Mouse (Mus musculus) Patski (cell line): ENCODE results near the gene Mbnl2. TPM values are rescaled to one million over a fixed set of nuclear protein-coding genes. Genes with fewer than 3 reads are reported as not detected.

Experiments
- ATAC-seq: fragments of 100-300 bp; one replicate; pipeline ENCODE4 v1.8.0; 2021
- CTCF ChIA-PET: fragments of 350-600 bp; sonication (Branson Sonifier 250); formaldehyde crosslinking; loops from one replicate; lab custom pipeline; 2022; ENCODE audit warnings: inconsistent platforms; lab: Charles Lee
- POLR2A ChIA-PET: fragments of 350-600 bp; sonication (Branson Sonifier 250); formaldehyde crosslinking; loops from one replicate; lab custom pipeline; 2022; ENCODE audit warnings: antibody characterized with exemption, inconsistent platforms; lab: Charles Lee
- DNase-seq: peaks from one replicate; pipeline ENCODE4 v3.0.0-alpha.2; 2011; ENCODE audit warnings: low read depth, low spot score
- H3K27me3 ChIP-seq: fragments of 371-371 bp; one replicate; pipeline ENCODE4 v1.5.1; 2021
- CTCF ChIP-seq: fragments of 100-300 bp; IDR thresholded peaks from one replicate; pipeline ENCODE4 v1.5.1; 2021
- in situ Hi-C: fragments of 300-500 bp; cut with MboI; formaldehyde crosslinking; loops from 3 replicates; pipeline ENCODE4 v1.11.1; 2018; ENCODE audit warnings: low pct_unique_long_range_greater_than_20kb, mixed read lengths
- polyA plus RNA-seq: library from polyadenylated mRNA; unstranded; gene quantifications from one replicate; pipeline ENCODE4 v1.2.3, GENCODE M21; 2021

Mbnl2 gene
- polyA plus RNA-seq, 1 experiment from 2014 or later: 132 TPM

DNA sequence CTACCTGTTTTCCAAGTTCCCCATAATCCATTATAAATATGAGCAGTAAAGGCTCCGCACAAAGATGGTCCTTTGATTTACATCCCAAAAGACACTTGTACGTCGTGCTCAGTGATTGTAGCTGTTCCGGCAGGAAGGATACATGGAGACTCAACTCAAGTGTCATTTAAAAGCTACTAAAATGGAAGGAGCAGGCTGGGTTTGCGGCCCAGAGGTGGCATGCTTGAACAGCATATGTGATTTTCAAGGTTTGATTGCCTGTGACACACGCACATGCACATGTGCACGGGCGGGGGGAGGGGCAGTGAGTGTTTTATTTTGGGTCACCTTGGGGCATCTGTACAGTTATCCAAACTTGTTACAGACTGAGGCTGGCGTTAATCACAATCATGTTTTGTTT, 59.9 kb downstream of the Mbnl2 start:
- TF ChIP-seq CTCF: no peak
- no peak for ATAC-seq
- ChIA-PET POLR2A (no interaction called here), CTCF (interaction anchor here (1.2 kb wide), 1 partner anchor 71 kb away, joined by 3 read pairs; no protein-coding TSS in a partner anchor)
- in situ Hi-C loops: no loop called here
- no peak for DNase-seq
- H3K27me3 ChIP-seq: no peaks in the 10 kb centered on the region

DNA sequence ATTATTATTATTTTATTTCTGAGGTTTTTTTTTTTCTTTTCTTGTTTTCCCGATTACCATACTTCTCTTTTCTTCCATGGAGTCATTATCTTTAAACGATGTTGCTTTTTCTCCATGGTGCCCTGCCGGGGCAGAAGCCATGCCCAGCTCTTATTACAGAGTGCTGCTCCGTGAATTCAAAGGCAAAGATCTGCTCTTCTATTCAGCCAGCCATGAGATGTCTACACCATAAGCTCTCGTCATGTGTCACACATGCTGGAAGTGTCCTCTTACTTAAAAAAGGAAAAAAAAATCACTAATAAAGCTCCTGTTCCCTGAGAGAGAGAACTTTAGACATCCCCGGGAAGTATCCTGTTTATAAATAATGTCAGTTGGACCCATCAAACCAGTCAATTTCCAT, 60.4 kb downstream of the Mbnl2 start:
- no peaks in the 10 kb centered on the region for H3K27me3 ChIP-seq
- ATAC-seq (no peak), DNase-seq (no peak)
- ChIA-PET POLR2A (no interaction called here), CTCF (interaction anchor here (0.9 to 1.3 kb wide), 4 partner anchors 12 to 71 kb away, joined by 3 to 5 read pairs (median 4); no protein-coding TSS in a partner anchor)
- TF ChIP-seq CTCF: no peak
- in situ Hi-C loops: no loop called here

- ChIA-PET CTCF (interaction anchor here (0.9 to 1.6 kb wide), 5 partner anchors 10 to 72 kb away, joined by 3 to 7 read pairs (median 4); no protein-coding TSS in a partner anchor), POLR2A (no interaction called here)
- H3K27me3 ChIP-seq: no peaks in the 10 kb centered on the region
- DNase-seq (no peak), ATAC-seq (peak; percentile 78)
- in situ Hi-C loops: no loop called here
- TF ChIP-seq CTCF: no peak
Measured at GRCm38 (mm10) chr14:120336380-120336779, 60.9 kb downstream of the Mbnl2 start.

- no peaks in the 10 kb centered on the region for H3K27me3 ChIP-seq
- no peak for ATAC-seq
- DNase-seq: no peak
- CTCF ChIA-PET: interaction anchor here (0.9 to 1.6 kb wide), 4 partner anchors 9 to 37 kb away, joined by 3 to 7 read pairs (median 4); no protein-coding TSS in a partner anchor
- POLR2A ChIA-PET: interaction anchor here (0.7 to 1.4 kb wide), 2 partner anchors 34 to 62 kb away, joined by 3 to 4 read pairs; partner anchors contain the start of gene Mbnl2
- in situ Hi-C loops: no loop called here
- no peak for TF ChIP-seq CTCF
Measured at GRCm38 (mm10) chr14:120336841-120337240, 61.4 kb downstream of the Mbnl2 start.

- no peak for ATAC-seq
- TF ChIP-seq CTCF: no peak
- ChIA-PET POLR2A (interaction anchor here (0.7 to 1.4 kb wide), 2 partner anchors 33 to 63 kb away, joined by 3 to 4 read pairs; partner anchors contain the start of gene Mbnl2), CTCF (interaction anchor here (0.8 to 1.6 kb wide), 2 partner anchors 8 to 38 kb away, joined by 3 to 7 read pairs; no protein-coding TSS in a partner anchor)
- no peak for DNase-seq
- no peaks in the 10 kb centered on the region for H3K27me3 ChIP-seq
- in situ Hi-C loops: no loop called here
Measured at GRCm38 (mm10) chr14:120337731-120338462, 62.4 kb downstream of the Mbnl2 start.

DNA sequence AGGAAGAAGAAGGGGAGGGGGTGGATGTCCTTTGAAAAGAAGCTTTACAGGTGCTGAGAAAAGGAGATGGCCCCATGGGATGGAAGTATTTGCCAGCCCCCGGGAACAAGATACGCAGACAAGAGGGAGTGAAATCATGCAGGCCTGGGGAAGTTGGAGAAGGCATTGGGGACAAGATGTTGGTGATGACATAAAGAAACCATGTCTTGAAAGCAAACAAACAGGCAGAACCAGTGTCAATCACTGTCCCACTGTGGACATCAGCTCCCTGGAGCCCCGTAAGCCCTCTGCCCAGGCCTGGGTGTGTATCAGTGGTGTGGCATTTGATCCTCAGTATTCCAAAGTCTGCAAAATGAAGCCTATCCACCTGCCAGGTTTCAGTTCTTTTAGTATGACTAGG, 63.2 kb downstream of the Mbnl2 start:
- DNase-seq (no peak), ATAC-seq (no peak)
- CTCF ChIA-PET: no interaction called here
- POLR2A ChIA-PET: no interaction called here
- H3K27me3 ChIP-seq: no peaks in the 10 kb centered on the region
- TF ChIP-seq CTCF: no peak
- in situ Hi-C loops: no loop called here

DNA sequence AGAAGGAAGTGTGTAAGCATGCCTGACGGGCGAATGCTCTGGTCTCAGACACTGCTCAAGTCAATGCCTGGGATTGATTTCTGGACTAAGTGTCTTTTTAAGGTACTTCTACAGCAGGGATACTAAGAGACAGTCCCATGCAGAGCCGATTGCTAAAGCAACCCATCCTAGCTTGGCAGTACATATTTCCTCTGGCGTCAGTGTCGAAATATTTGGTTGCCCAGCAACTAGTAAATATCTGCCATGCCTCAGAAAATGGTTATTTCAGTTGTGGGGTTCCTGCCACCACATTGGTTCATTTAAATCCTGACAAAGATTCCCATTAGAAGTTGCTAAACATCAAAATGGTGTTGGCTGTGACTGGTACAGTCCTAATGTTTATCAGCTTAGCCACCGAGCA, 66.4 kb downstream of the Mbnl2 start:
- DNase-seq (no peak), ATAC-seq (peak; percentile 78)
- no peak for TF ChIP-seq CTCF
- ChIA-PET POLR2A (interaction anchor here (0.6 kb wide), 1 partner anchor 1095 kb away, joined by 5 read pairs; no protein-coding TSS in a partner anchor), CTCF (no interaction called here)
- in situ Hi-C loops: no loop called here
- no peaks in the 10 kb centered on the region for H3K27me3 ChIP-seq

GRCm38 (mm10) chr14:120342321-120342720, 66.9 kb downstream of the Mbnl2 start:
- in situ Hi-C loops: no loop called here
- no peak for ATAC-seq
- no peak for DNase-seq

GRCm38 (mm10) chr14:120344641-120345040, 69.2 kb downstream of the Mbnl2 start:
- no peaks in the 10 kb centered on the region for H3K27me3 ChIP-seq
- TF ChIP-seq CTCF: no peak
- DNase-seq (no peak), ATAC-seq (no peak)
- in situ Hi-C loops: no loop called here
- CTCF ChIA-PET: no interaction called here
- POLR2A ChIA-PET: no interaction called here

More at GRCm38 (mm10) chr14:120342321-120342720, 66.9 kb downstream of the Mbnl2 start:
- TF ChIP-seq CTCF: no peak
- ChIA-PET CTCF (no interaction called here), POLR2A (interaction anchor here (0.6 kb wide), 1 partner anchor 1095 kb away, joined by 5 read pairs; no protein-coding TSS in a partner anchor)
- H3K27me3 ChIP-seq: no peaks in the 10 kb centered on the region

DNA sequence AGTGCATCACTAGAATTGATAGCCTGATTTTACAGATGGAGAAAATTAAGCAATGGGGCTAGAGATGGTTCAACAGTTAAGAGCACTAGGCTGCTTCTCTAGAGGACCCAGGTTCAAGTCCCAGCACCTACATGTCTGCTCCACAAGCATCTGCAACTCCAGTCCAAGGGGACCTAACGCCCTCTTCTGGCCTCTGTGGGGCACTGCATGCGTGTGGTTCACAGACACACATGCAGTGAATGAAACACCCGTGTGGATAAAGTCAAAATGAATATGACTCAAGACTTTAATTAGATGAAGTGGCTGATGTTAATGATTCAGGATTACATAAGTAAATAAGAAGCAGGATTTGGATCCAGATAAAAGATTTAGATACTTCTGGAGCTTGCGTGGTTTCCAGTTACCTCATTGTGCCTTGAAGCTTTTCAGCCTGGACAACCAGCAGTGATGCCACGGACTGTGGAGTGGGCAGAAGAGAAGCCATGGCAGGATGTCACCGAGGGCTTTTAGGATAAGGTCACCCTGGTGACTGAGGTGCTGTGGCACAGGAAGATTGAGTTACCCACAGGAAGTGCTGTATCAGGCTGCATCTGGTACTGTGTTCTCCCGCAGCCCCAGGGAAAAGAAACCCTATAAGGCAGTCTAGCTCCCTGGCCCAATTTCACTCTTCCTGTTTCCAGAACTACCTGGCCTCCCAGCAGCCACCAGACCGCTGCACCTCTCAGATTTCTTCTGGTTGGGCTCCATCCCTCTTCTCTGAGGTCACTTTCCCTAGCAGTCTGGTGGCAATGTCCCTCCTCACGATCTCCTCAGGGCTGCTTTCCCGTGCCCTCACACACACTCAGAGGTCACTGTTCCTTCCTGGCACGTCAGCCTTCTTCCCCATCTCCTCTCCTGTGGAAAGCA, 72.2 kb downstream of the Mbnl2 start:
- no peaks in the 10 kb centered on the region for H3K27me3 ChIP-seq
- in situ Hi-C loops: no loop called here
- DNase-seq (no peak), ATAC-seq (no peak)
- ChIA-PET CTCF (interaction anchor here (2.3 kb wide), 1 partner anchor 11 kb away, joined by 5 read pairs; no protein-coding TSS in a partner anchor), POLR2A (interaction anchor here (0.6 kb wide), 1 partner anchor 75 kb away, joined by 3 read pairs; no protein-coding TSS in a partner anchor)
- TF ChIP-seq CTCF: peak; percentile 49
